Mouse (Mus musculus): ENCODE measurements around the gene Cpb1. TPM values are rescaled to one million over a fixed set of nuclear protein-coding genes. Genes with fewer than 3 reads are reported as not detected.

Cpb1 gene
- polyA plus RNA-seq (2021; fragmentation: Nextera tagmentation): 0.05 and 0.08 TPM in 2 replicates
- long read RNA-seq, experiment 1: 0 reads
- long read RNA-seq, experiment 2, partial matches to known transcripts: 0 of 1 reads
- long read RNA-seq, experiment 2, other reads (novel, unspliced or antisense): 1 of 1 reads

GRCm38 (mm10) chr3:20275633-20276032, at the start of gene Cpb1:
Gene Cpb1 (minus strand): TSS chr3:20275733.

GRCm38 (mm10) chr3:20242050-20242449, 33.5 kb downstream of the Cpb1 start, which contains the start of gene Cpa3:
Gene Cpa3 (minus strand): TSS chr3:20242181.

Small RNAs within 50 kb of the gene (microRNA-seq; reads per million reads assigned to microRNA genes)
- not detected for gene Mir7007

Other genes starting within 250 kb of the Cpb1 start
- 6.5 and 7.6 TPM in 2 replicates for gene Hps3, start 240.4 kb downstream of the Cpb1 start, polyA plus RNA-seq (2021; fragmentation: Nextera tagmentation)
- gene Hltf, start 217.9 kb downstream of the Cpb1 start, polyA plus RNA-seq (2021; fragmentation: Nextera tagmentation): 10.4 and 12.9 TPM in 2 replicates
- gene Gyg, start 120.4 kb downstream of the Cpb1 start, polyA plus RNA-seq (2021; fragmentation: Nextera tagmentation): 70.8 and 82.2 TPM in 2 replicates
- gene Cpa3, start 33.6 kb downstream of the Cpb1 start, polyA plus RNA-seq (2021; fragmentation: Nextera tagmentation): 0.09 TPM in 1 of 2 replicates, not detected in the other
- 0.06 TPM in 1 of 2 replicates, not detected in the other for gene Agtr1b, start 91.4 kb upstream of the Cpb1 start, polyA plus RNA-seq (2021; fragmentation: Nextera tagmentation)